Mouse (Mus musculus) bone marrow macrophage, adult 2 months (primary cell): ENCODE data around the gene Cdv3.

Source experiments
- CTCF ChIP-seq: IDR thresholded peaks from 2 replicates; pipeline ENCODE4 v1.5.1; 2012; ENCODE audit warnings: low read depth, mild to moderate bottlenecking, low read length, moderate library complexity
- POLR2A ChIP-seq: IDR thresholded peaks from 2 replicates; pipeline ENCODE4 v1.6.1; 2012; ENCODE audit warnings: mild to moderate bottlenecking, low read depth, low read length, borderline replicate concordance

DNA sequence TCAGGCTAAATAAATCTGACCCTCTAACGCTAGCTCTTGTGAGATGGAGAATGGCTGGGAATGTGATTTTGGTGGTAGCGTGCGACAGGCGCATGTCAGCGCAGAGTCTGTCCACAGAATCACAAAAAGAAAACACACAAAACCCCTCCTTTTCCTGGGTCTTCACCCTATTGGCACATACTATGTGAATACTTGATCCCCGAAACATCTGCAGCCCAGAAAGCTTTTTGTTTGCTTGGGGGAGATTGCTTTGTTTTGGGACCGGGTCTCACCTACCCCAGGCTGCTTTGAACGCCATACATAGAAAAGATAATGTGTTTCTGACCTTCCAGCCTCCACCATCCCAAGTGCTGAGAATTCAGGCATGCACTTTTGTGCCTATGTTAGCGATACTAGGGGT is 716 bp upstream of the Cdv3 start:
- TF ChIP-seq POLR2A: no peak
- no peak for TF ChIP-seq CTCF
